Mouse (Mus musculus): ENCODE results near the gene Kcnj14.

Kcnj14 gene

GRCm38 (mm10) chr7:45824598-45824997, at the start of gene Kcnj14:
TSS of gene Kcnj14 (minus strand) at chr7:45824782.
- no peak for DNase-seq (ENCODE audit: low read depth, low spot score)

- DNase-seq (ENCODE audit: low read depth, low spot score): peak; percentile 59
These were observed 48.7 kb upstream of the Kcnj14 start for GRCm38 (mm10) chr7:45873061-45873947.

DNA sequence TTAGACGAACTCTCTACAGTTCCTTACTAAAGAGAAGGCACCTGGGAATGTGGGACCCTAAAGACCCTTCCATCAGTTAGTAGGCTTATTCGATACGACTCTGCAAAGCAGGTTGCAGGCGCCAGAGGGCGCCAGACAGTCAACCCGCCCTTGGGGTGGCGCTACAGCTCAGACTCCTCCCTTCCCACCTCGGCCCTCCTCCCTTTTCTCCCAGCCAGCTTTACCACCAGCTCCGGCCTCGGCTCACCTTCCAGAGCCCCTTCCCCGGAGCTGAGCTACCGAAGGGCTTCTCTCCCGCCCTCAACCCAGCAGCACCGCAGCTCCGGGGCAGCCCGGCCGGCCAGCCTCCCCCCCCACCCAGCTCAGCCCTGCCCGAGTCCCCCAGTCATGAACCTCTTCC, 48.0 kb upstream of the Kcnj14 start, which contains the start of gene Kdelr1:
TSS of gene Kdelr1 (plus strand) at position 149 of the 400 bp plus-strand sequence.
- DNase-seq (ENCODE audit: low read depth, low spot score): peak; percentile 93

- DNase-seq (ENCODE audit: low read depth, low spot score): peak; percentile 49
These were observed 45.9 kb upstream of the Kcnj14 start for GRCm38 (mm10) chr7:45870282-45871058.

GRCm38 (mm10) chr7:45869787-45870186, 45.2 kb upstream of the Kcnj14 start:
- peak; percentile 33 for DNase-seq (ENCODE audit: low read depth, low spot score)

DNA sequence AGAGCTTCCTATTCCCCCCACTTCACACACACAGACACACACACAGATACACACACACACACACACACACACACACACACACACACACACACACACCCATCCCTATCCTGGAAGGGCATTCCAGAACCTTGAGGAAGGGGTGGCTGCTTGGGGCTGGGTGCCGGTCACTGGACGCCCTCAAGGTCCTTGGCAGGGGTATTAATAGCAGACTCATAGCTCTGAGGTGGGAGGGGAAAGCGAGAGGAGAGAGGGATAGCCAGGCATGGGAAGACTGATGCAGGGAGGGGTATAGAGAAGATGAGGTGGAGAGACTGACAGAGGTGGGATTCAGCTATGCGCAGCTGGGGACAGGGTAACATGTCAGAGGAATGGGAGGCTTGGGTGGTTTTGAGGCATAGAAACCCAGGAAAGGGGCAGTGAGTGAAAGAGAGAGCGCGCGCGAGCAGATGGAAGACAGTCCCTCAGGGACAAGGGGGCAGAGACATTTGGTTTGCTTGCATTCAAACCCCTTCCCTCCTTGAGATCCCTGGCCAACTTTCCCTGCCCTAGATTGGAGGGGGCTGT, 44.6 kb upstream of the Kcnj14 start:
- no peak for DNase-seq (ENCODE audit: low read depth, low spot score)

DNA sequence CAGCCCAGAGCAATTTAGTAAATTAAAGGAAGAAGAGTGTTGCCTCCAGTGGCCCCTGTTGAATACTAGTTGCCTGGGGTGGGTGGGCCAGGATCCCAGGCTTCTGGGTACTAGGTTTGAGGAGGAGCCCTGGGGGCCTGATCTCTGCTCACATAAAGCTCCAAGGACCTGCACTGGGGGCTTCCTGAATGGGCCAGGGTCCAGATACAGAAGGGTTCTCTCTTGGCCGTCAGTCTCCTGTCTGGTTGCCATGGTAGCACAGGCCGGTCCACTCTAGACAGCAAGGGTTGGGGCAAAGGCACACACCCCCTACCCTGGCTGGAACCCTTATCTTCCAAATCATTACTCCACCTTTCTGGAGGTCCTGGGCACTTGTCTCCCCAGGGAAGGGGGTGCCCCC, 43.3 kb upstream of the Kcnj14 start:
- no peak for DNase-seq (ENCODE audit: low read depth, low spot score)

DNA sequence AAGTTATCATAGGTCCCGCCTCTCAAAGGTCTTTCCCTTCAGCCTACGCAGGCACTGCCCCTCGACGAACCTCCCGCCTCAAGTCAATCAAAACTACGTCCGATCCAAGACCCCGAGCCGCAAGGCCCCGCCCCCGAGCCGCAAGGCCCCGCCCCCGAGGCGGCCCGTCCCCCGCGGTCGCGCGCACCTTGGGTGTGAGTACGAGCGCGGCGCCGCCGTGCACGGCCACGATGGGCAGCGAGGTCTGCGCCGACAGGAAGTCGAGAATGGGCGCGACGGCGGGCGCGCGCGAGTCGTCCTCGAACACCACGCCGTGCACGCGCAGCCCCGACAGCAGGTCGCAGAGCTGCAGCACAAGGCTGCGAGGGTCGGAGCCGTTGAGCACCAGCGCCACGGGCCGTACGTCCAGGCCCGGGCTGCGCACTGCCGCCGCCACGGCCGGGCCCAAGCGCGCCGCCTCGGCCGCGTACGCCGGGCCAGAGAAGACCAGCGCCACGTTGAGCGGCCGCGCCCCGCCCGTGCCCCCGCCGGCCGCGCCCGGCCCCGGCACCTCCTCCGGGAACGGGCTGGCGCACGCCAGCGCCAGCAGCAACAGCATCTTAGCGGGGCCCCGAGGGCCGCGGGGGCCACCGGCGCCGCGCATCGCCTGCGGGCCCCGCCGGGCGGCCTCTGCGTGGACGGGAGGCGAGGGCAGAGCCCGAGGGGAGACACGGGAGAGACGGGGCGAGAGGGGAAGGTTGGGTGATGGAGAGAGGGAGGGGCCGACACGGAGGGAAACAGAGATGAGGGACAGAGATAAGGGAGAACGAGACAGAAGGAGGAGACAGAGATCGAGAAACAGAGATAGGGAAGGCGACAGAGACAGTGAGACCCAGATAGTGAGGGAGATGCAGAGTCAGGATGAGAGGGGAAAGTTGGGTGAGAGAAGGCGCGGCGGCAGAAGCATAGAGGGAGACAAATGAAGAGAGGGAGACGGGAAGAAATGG, 41.6 kb upstream of the Kcnj14 start:
- peak; percentile 95 for DNase-seq (ENCODE audit: low read depth, low spot score)

DNA sequence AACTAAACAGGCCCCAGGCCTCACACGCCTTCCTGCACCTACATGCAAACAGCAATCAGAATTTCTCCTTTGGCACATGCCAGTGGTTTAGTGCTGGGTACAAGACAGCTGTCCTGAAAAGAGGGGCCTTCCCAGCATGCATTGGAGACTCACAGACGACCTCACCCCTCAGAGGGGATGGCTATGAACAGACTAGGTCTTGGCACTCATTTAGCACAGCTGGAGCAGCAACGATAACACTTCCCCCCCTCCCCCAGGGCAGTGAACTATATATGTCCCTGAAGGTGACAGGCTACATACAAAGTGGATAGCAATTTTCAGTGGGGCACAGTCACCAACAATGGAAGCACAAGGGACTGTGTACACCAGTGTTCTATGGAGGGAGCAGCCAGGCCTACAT, 39.9 kb upstream of the Kcnj14 start:
- no peak for DNase-seq (ENCODE audit: low read depth, low spot score)

GRCm38 (mm10) chr7:45862804-45863203, 38.2 kb upstream of the Kcnj14 start:
- no peak for DNase-seq (ENCODE audit: low read depth, low spot score)

- no peak for DNase-seq (ENCODE audit: low read depth, low spot score)
These were observed 34.4 kb upstream of the Kcnj14 start for GRCm38 (mm10) chr7:45859008-45859407.

DNA sequence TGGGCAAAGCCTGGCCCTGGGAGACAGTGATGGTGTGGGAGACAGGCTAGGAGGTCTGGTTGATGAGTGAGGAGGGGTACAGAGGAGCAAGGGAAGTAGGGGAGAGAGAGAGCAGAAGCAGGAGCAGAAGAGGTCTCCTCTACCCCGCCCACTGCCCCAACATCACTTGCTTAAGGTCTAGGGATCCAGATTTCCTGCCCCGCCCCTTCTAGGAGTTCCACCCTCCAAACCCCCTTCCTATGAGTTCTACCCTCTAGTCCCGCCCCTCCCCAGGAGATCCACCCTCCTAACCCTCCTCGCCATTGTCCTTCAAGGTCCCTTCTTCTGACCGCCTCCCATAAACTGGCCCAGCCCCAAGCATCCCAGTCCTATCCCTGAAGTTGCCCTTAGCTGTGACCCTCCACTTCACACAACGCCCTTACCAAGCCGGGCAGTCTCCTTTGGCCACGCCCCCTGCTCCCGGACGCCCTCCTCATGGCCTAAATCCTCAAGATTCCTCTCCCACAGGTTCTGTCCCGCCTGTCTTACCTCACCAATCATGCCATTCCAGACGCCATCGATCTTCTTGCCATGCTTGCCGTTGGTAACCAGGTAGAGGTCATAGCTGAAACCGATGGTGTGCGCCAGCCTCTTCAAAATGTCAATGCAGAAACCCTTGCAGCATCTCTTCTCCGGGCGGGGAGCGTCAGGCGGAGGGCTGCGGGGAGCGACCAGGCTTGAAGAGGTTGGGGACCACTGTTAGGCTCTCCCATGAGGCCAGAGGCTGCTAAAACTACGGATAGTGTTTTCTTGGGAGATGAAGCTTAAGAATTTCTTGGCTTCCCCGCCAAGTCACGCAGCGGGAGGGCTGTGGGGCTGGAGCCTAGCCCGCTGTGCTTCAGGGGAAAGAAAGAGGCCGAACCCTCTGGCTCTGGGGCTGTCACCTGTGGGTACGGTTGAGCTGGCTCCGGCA, 32.6 kb upstream of the Kcnj14 start:
- peak; percentile 22 for DNase-seq (ENCODE audit: low read depth, low spot score)

- no peak for DNase-seq (ENCODE audit: low read depth, low spot score)
These were observed 28.5 kb upstream of the Kcnj14 start for GRCm38 (mm10) chr7:45853089-45853488.

- no peak for DNase-seq (ENCODE audit: low read depth, low spot score)
These were observed 26.1 kb upstream of the Kcnj14 start for GRCm38 (mm10) chr7:45850661-45851060.

DNA sequence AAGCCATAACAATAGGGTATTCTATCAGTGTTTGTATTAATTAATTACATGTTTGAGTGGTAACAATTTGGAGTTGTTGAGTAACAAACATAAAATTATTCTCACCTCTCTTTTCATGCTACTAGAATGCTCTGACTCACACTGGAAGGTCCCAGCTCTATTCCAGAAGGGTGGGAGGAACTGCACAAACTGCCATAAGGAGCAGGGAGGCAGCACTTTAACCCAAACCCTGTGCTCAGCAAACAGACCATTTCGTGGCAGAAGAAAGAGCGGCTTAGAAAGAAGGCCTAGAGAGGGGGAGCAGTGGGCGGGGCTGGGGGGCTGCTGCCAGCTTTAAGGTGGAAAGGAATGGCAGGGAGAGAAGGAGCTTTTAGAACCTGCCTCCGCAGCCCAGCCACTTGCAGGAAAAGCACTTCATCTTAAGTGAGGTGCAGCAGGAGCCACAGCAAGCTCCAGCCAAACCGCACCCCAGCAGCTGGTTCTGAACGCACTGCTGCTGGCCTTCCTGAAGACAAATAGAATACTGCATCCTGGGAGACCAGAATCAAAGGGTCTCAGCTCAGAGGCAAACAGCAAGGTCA, 24.0 kb upstream of the Kcnj14 start:
- no peak for DNase-seq (ENCODE audit: low read depth, low spot score)

GRCm38 (mm10) chr7:45842950-45843744, 18.6 kb upstream of the Kcnj14 start:
- DNase-seq (ENCODE audit: low read depth, low spot score): no peak

GRCm38 (mm10) chr7:45833924-45834323, 9.3 kb upstream of the Kcnj14 start:
- DNase-seq (ENCODE audit: low read depth, low spot score): no peak

DNA sequence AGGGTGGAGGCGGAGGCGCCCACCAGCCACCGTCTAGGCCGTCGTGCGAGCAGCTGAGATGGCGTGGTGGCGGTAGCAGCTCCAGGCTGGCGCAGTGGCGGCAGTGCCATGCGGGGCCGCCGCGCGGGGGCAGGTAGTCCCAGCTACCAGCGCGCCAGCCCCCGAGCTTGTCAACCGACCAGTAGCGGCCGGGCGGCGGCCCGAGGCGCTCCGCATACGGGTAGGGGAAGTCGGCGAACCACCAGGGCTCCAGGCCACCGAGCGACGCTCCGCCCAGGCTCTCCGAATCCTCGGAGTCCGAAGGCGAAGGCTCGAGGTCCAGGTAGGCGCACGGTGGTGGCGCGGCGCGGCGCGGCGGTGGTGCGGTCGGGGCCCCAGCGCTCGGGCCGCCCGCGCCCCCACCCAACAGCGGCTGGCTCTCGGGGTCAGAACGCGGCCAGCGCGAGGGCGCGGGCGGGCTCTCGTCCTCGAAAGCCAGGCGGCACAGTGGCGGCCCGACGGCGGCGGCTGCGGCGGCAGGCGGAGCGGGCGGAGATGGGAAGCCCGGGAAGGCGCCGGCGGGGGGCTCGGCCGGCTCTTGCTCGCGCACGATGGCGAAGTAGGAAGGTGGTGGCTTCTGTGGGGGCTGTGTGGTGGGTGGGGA, 8.7 kb upstream of the Kcnj14 start:
- DNase-seq (ENCODE audit: low read depth, low spot score): peak; percentile 34

Measured in CD4-positive, CD25-positive, alpha-beta regulatory T cell, adult 2 months (primary cell).